Mouse (Mus musculus): Measurements from ENCODE around the gene Ppfia3.

The Ppfia3 gene

GRCm38 (mm10) chr7:45312686-45313453 is 53.9 kb downstream of the Ppfia3 start:
- DNase-seq, result no peak

DNA sequence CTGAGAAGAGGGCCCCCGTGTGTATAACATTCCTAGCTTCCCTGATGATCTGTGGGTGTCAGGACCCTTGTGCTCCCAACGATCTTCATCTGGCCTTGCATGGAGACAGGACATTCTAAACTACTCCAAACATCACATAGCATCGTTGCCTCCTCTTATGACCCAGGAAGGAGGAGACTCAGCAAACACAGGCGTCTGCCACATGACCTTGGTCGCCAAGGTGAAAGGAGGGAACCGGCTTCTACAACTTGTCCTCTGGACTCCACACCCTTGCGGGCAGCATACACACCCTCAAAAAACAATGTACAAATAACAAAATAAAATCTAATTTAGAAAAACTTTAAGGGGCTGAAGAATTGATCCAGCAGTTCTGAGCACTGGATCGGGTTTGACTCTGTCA is 54.8 kb downstream of the Ppfia3 start:
- no peak for DNase-seq

DNA sequence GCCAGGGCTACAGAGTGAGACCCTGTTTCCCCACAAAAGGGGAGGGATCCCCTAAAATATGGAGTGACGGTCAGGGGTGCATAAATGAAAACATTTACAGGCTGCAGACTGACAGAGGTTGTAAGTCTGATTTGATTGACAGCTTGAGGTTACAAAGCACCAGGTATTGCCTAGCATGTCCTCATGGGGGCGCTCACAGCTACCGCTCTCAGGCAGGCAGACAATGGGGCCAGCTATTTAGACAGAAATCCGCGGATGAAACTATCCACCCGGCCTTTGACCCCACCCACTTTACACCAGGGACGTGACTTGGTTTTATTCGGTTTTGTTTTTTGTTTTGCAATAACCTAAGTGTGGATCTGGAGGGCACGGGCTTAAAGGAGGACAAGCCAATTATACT is 57.4 kb downstream of the Ppfia3 start:
- peak; percentile 71 to 80 for DNase-seq

DNA sequence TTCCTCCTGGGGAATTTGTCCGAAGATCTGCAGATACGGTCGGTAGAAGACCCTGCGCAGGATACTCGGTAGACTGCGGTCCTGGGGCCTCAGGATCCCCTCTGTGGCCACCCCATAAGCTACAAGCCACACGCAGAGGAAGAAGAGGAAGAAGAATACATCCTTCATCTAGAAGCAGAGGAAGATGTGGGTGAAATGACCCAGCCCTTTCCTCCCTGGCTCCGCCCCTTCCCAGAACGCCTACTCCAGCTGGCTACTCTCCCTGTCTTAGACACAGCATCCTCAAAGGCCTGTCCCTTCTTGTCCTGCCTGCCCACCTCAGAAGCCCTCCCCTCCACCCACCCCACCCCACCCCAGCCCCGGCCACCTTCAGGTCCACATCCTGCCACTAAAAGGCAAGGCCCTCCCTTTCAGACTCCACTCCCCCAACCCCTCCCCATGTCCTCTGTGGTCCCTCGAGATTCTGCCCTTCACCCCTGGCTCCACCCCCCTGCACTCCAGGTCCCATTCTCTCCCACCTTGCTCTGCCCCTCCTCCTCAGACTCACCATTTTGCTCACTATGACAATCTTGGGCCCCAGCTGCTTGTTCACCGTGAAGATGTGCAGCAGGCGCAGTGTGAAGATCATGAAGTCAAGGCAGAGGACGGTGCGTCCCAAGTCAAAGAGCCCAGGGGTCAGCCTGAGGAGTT is 58.1 kb downstream of the Ppfia3 start:
- DNase-seq, result no peak

DNA sequence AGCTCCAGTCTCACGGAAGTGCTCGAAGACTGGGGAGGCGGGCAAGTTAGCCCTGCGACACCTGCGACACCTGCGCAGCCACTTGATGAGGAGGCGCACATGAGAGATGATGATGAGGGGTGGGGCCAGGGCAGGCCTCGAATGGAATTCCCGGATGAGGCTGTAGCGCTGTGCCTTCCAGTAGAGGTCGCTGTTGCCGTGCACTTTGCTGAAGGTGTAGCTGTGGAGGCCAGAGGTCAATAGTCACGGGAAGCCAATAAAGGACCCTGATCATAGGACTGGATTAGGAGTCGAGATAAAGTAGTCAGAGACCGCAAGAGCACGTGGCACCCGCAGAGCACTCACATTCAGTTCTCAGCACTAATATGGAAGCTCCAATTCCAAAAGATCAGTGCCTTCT is 61.5 kb downstream of the Ppfia3 start:
- peak; percentile 84 to 91 for DNase-seq

GRCm38 (mm10) chr7:45304869-45305268 is 62.0 kb downstream of the Ppfia3 start:
- peak in 1 of 2 experiments; percentile 20 for DNase-seq

DNA sequence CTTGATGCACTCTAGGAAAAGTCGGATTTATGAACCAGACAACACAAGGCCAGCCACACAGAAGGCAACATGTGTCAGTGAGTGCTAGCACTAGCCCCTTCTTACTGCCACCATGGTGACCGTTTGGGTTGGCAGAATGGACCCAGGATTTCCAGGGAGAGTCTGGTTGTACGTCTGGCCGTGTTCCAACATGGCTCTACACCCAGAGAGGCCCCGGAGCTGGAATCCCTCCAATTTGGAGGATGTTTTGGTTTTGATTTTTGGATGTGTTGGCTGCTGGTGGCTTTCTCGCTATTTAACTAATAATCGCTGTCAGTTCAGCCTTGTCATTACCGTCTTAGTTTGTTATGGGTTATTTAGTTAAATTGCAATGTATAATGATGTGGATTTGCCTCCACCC is 64.2 kb downstream of the Ppfia3 start:
- DNase-seq, result peak; percentile 50 to 70

- DNase-seq, result peak; percentile 85 to 91
These were observed 66.5 kb downstream of the Ppfia3 start for GRCm38 (mm10) chr7:45300270-45300669.

DNA sequence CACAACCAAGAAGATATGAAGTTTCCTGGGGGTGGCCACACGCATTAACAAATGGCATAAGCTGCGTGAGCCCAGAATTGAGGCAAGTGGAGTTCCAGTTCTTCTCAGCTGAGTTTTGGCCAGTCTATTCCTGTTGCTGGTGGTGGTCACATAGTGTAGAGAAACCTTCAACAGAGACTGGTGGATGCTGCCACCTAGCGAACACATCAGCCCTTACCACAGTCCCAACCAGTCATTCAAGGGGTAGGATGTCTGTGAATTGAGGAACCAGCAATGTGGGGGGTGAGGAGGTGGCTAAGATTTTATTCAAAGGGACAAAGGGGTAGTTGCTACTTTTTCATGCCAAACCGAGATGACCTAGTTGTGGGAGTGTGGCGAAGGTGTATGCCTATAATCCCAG is 67.1 kb downstream of the Ppfia3 start:
- DNase-seq, result peak; percentile 80 to 83

DNA sequence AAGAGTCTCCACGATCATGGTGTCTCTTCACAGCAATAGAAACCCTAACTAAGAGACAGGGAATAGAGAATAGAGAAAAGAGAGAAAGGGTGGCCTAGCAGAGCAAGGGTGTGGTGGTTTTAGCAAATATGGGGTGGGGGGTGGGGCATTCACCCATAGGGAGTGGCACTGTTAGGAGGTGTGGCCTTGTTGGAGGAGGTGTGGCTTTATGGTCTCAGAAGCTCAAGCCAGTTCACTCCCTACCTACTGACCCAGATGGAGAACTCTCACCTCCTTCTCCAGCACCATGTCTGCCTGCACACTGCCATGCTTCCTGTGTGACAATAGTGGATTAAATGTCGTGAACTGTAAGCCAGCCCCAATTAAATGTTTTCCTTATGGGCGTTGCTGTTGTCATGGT is 69.3 kb downstream of the Ppfia3 start:
- DNase-seq, result no peak

DNA sequence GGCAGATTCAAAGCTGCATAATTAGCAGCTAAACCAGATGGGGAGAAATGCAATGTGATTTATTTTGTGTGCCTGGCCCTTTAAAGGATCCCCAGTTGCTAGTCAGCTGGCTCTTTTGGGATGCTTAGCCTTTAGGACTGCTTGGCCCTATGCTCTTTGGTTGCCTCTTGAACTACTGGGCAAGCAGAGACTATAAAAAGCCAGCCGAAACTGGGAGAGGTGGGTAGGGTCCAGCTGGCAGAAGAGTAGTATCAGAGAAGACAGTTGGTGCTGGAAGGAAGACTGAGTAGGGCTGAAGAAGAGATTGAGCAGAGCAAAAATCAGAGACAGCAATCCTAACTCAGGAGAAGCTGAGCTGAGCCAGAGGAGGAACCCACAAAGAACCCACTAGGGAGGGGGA is 70.2 kb downstream of the Ppfia3 start:
- DNase-seq, result no peak

Measured in cerebellum, postnatal 14 days (tissue).